Mouse (Mus musculus): ENCODE results near the gene Vinac1.

- no peak for TF ChIP-seq CTCF (IDR thresholded peaks at IDR 0.05; ENCODE audit: control insufficient read depth, insufficient read depth, insufficient replicate concordance, low read depth, low read length)
- TF ChIP-seq POLR2A (IDR thresholded peaks at IDR 0.05; ENCODE audit: control insufficient read depth, low read depth, low read length): no peak
These were observed 10.0 kb upstream of the Vinac1 start for GRCm38 (mm10) chr2:129057920-129058361.
